Mouse (Mus musculus): ENCODE data around the gene Mrpl38.

Gene Mrpl38

DNA sequence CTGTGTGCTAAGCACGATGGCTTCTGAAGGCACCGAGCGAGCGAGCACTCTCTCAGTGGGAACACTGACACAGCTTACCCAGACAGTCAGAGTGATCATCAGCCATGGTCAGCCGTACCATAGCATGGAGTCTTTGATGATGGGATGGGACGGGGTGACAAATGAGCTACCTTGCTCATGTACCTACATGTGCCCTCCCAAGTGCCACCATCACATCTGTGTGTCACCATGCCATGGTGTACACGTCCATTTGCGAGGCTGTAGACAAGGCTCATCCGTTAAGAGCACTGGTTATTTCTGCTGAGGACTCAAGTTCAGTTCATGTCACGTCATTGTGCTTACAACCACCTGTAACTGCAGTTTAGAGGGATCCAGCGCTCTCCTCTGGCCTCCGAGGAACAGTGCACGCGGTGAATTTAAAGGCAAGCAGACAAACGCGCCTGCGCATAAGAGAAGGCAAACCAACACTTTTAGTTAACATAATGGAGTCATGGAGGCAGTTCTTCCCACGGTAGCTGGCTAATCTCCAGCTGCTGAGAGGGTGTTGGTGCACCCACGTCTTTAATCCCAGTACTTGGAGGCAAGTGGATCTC, 27.0 kb downstream of the Mrpl38 start:
- no peak for DNase-seq (ENCODE audit: extremely low read depth, low read depth)

DNA sequence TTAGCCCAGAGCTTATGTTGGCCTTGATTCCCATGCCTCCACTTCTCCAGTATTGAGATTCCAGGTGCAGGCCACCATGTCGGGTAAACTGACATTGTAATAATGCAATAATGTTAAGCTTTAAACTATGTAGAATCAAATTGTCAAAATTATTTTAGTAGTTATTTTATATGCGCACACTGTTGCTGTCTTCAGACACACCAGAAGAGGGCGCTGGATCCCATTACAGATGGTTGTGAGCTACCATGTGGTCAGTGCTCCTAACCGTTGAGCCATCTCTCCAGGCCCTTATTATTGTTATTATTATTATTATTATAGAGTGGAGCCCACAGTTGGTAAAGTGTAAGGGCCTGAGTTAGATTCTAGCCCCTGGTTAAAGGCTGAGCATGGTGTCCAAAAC, 27.6 kb downstream of the Mrpl38 start:
- no peak for DNase-seq (ENCODE audit: extremely low read depth, low read depth)

DNA sequence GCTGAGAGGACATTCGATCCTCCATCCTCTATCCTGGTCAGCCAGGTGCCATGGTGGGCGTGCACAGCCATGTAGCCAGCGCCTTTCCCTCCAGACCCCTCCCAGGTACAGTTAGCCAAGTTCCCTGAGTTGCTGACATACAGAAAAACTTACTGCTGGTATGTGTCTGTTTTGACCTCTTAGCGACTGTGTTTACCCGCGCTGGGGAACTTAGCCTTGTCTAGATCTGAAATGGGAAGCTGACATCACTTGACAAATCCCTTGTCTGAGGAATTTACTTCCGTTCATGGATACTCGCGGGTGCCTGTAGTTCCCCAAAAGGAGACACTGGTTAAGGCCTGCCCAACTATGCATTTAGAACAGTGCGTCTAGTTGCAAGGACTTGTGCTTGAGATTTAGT, 28.1 kb downstream of the Mrpl38 start:
- no peak for DNase-seq (ENCODE audit: extremely low read depth, low read depth)

DNA sequence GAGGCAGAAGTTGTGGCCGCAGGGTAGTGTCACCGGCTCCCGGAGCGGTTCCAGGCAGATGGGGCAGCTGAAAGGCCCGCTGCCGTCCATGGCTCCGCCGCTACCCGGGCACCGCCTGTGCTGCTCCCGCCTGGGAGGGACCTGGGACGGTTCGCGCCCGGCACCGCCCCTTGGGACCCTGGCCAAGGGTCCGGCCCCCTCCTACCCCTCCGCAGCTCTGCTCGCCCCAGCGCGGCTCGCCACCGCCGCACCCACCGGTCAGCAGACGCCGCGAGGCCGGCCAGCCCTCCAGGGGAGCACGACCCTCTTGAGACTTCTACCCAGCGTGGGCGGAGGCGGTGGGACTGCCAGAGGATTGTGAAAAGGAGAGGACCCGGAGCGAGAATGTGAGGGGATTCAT, 28.5 kb downstream of the Mrpl38 start:
- no peak for DNase-seq (ENCODE audit: extremely low read depth, low read depth)

DNA sequence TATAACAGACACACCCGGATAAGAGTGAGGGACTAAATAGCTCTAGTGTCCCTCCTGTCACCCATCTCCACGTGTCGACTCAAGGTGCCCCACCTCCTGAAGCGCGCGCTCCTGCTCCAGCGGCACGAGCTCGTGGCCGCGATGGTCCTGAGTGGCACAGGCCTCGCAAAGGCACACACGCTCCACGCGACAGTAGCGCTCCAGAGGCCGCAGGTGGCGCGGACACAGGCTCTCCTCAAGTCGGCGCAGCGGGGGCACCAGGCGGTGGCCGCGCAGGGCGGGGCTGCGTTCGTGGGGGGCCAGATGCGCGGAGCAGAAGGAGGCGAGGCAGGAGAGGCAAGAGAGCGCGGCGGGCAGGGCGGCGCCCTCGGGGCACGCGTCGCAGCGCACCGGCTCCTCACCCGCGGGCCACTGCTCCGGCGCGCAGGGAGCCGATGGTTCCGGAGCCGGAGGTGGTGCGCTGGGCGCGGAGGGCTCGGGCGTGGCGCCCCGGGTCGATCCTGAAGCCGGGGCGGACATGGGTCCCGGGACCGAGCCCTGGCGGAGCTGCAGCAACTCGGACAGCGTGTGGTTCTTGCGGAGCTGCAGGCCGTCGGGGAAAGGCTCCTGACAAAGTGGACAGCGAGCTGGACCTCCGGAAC, 29.1 kb downstream of the Mrpl38 start:
- DNase-seq (ENCODE audit: extremely low read depth, low read depth): no peak

GRCm38 (mm10) chr11:116108464-116109137, 30.1 kb downstream of the Mrpl38 start:
- DNase-seq (ENCODE audit: extremely low read depth, low read depth): no peak

DNA sequence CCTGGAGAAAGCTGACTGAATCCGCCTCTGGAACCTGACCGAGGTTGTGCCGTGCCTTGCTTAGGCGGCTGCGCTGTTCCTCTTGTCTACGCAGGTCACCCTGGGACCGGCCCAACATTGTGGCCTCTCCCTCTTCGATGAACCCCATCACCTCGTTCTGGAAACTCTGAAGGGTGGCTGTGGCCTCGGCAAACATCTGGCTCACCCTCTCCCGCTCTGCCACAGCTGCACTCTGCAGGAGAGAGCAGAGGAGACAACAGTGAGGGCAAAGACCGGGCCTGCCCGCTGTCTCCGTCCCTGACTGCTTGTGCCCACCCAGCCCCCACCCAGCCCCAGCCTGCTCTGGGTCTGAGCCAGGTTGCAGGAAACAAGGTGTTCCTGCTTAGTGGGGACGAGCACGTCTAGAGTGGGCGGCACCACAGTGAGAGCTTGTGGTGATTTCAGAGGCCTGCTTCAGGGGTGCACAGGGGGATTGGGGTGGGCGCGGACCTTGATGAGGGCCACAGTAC, 30.8 kb downstream of the Mrpl38 start:
- no peak for DNase-seq (ENCODE audit: extremely low read depth, low read depth)

- no peak for DNase-seq (ENCODE audit: extremely low read depth, low read depth)
These were observed 31.5 kb downstream of the Mrpl38 start for GRCm38 (mm10) chr11:116106963-116107776.

GRCm38 (mm10) chr11:116106154-116106962, 32.3 kb downstream of the Mrpl38 start:
- DNase-seq (ENCODE audit: extremely low read depth, low read depth): no peak

DNA sequence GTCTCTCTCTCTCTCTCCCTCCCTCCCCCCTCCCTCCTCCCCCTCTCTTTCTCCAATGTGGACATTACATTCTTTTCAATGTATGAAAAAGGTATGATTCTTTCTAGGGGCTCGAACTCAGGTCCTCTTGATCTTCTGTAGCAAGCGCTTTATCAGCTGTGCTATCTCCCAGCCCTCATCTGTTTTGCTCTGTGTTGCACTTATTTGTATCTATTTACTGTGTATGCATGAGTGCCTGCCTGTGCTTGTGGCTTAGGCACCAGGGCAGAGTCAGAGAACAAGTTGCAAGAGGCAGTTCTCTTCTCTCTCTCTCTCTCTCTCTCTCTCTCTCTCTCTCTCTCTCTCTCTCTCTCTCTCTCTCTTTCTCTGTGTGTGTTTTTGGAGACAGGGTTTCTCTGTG, 33.6 kb downstream of the Mrpl38 start:
- no peak for DNase-seq (ENCODE audit: extremely low read depth, low read depth)

DNA sequence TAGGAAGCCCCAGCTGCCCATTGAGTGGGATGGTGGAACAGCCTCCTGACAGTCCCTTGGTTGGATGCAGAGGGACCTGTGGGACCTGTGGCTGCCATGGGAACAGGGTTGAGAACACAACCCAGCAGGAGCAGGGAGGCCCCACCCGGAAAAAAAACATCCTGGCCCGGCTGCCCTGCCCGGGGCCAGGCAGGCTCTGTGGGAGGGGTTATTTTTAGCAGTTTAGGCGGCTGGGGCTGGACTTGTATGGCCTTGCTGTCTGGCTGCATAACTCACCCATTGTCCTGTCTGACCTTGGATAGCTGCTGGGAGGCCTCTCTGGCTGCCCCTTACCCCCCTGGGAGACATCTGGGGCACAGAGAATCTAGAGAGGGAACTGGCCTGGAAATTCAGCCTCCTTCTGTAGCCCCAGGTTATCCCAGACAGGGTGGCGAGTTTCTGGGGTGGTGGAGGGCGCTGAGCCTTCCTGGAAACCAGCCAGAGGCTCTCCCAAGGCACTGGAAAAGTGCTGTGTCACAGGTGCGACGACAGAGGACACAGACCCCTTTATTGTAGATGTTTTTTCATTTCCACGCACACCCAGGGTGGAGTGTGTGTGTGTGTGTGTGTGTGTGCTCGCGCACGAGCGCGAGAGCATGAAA, 34.5 kb downstream of the Mrpl38 start:
- no peak for DNase-seq (ENCODE audit: extremely low read depth, low read depth)

GRCm38 (mm10) chr11:116103572-116103971, 35.1 kb downstream of the Mrpl38 start:
- DNase-seq (ENCODE audit: extremely low read depth, low read depth): no peak

- no peak for DNase-seq (ENCODE audit: extremely low read depth, low read depth)
These were observed 36.2 kb downstream of the Mrpl38 start for GRCm38 (mm10) chr11:116102472-116102871.

DNA sequence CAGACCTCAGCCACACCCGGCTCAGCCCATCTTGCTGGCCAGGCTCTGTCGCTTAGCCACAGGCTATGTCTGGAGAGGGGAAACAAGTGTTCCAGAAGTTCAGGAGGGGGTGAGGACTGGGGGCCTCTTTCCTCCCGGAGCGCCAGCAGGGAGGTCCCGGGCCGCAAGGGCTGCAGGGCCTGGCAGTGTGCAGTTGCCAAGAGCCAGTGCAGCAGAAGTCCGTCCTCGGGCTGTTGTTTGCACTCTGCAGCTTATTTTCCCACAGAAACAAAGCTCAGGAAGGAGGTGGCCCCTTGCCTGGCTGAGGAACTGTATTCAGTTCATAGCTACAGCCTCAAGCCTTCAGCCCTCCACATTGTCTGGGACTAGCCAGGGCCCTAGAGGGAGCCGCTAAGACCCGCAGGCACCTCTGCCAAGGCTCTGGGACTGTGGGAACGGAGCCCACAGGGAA, 36.7 kb downstream of the Mrpl38 start:
- DNase-seq (ENCODE audit: extremely low read depth, low read depth): no peak

DNA sequence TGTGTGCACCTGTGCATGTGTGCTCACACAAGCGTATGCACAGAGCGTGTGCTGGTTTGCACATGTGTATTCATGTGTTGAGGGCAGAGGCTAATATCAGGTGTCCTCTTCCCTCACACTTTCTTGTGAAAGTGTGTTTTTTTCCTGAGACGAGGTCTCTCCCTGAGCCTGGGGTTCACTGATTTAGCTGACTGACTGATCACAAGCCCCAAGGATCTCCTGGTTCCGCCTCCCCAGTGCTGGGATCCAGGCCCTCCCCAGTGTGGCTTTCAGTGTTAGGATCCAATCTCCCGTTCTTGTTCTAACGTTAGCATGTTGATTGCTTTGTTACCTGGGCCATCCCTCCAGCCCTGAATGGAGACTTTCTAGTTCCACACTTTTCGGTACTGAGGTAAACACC, 37.8 kb downstream of the Mrpl38 start:
- DNase-seq (ENCODE audit: extremely low read depth, low read depth): no peak

DNA sequence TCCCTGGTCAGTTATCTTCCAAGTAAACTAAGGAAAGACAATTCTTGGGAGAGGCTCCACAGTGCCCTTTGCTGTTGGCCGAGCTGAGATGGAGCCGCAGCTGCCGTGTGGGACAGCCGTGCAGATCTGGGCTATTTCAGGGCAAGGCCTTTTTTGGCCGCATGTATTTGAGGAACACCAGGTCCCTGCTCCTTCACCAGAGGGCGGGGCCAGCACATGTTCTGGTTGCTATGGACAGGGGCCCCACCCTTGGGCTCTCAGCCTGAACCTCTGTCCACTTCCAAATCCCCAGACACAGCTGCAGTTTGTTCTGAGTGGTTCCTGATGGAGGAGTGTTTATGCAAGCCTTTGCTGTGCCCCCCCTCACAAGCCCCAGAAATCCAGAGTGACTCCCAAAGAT, 38.3 kb downstream of the Mrpl38 start:
- no peak for DNase-seq (ENCODE audit: extremely low read depth, low read depth)

- DNase-seq (ENCODE audit: extremely low read depth, low read depth): no peak
These were observed 39.2 kb downstream of the Mrpl38 start for GRCm38 (mm10) chr11:116099462-116099861.

DNA sequence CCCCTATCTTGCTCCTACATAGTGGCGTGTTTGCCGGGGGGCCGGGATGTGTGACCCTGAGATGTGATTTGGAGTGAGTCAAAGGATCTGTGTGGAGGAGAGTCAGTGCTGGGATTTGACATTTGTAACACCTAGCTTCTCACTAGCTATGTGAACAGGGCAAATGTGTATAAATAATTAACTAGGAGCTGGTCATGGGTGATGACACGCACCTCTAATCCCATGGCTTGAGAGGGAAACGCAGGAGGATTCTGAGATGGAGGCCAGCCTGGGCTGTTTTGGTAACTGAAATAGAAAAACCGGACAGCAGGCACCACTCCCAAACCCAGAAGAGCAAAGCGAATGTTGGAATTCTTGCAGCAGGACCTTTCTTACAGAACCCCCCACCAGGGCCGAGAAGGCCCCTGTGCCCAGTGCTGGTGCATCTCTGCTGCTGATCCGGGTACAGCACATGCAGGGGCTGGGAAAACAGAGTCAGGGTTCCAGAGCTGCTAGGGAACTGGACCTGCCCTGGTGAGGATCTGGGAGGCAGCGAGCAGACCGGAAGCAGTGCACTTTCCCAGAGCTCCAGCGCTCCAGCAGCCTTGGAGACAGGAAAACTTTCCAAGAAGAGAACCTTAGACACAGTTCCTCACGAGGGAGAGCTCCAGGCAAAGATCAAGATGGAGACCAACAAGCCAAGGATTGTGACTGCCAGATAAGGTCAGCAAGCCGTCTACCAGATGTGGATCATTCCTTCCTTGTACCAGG, 39.8 kb downstream of the Mrpl38 start:
- DNase-seq (ENCODE audit: extremely low read depth, low read depth): no peak

DNA sequence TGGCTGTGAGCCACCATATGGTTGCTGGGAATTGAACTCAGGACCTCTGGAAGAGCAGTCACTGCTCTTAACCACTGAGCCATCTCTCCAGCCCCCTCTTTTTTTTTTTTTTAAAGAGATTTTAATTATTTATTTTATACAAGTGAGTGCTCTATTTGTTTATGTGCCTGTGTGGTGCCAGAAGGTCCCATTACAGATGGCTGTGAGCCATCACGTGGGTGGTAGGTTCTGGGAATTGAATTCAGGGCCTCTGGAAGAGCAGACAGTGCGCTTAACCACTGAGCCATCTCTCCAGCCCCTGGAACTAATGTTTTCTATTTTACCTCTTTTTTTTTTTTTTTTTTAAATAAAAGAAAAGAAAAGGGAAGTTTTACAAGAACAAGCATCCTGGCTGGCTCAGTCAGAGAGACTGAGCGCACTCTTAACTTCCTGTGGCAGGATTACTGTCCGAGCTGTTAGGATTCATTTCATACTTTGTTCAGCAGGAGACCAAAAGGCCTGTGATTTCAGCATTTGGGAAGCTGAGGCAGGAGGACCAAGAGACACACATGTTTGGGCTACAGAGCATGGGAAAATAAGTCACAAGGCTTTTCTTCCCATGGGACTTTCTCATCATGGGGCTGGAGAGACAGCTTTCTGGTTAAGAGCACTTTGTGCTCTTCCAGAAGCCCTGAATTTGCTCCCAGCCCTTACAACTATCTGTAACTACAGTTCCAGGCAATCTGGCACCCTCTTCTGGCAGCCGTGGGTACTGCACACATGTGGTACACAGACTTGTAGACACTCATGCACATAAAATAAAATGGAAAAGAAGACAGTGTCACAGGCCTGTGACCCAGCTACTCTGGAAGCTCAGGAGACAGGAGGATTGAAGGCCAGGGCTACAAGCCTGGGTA, 42.2 kb downstream of the Mrpl38 start:
- no peak for DNase-seq (ENCODE audit: extremely low read depth, low read depth)

Measured in MEL-GATA-1-ER (cell line).